Mouse (Mus musculus): ENCODE data around the gene Glis3. TPM values are rescaled to one million over a fixed set of nuclear protein-coding genes. Genes with fewer than 3 reads are reported as not detected.

The Glis3 gene
- polyA plus RNA-seq, 1 experiment, result 6.5 TPM

DNA sequence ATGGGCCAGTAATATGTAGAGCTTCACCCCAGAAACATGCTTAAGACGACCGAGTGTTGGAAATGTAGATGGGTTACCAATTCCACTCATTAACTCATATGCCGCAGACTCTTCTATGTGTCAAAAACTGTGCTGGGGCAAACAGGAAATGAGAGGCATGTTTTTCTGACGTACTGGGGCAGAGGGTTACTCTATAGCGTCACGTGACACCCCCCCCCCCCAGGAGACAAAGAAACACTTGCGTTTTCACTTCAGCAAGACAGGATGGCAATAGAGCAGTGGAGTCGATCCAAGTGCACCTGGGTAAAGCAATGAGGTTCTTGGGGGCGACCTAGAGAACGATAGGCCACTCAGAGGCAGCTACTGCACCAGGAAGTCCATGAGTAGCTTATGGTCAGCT is 67.6 kb downstream of the Glis3 start:
- 76% methylated on average over 10 of the region's 10 CpGs for WGBS
- H3K4me3 ChIP-seq (replicated peaks; ENCODE audit: extremely low read depth, low read depth, low read length), result no peak overlapping the region
- no peak for DNase-seq
- TF ChIP-seq CTCF (IDR thresholded peaks at IDR 0.05; ENCODE audit: insufficient read depth, low read length), result no peak
- H3K4me1 ChIP-seq (ENCODE audit: control insufficient read depth, insufficient read depth, low read length), result no peaks in the 10 kb centered on the region

DNA sequence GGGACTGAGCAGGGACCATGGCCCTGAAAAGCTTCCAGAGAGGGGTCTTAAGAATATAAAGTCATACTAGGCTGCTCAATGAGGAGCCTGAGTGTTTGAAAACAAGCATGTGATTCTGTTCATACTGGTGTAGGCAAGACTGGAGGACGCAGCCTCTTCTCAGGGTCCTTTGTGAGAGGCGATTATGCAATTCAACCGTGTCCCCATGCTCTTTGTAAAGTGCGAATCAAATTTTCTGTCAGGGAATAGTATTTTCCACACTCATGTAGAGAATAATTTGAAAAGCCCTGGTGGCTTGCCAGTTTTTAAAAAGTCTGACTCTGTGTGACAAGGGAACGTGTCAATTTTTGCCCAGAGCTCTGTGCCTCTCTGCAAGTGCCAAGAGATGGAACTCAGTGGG is 71.1 kb downstream of the Glis3 start:
- TF ChIP-seq POLR2A (IDR thresholded peaks at IDR 0.05; ENCODE audit: borderline replicate concordance, extremely low read depth, low read depth, low read length) (no peak), CTCF (IDR thresholded peaks at IDR 0.05; ENCODE audit: insufficient read depth, low read length) (no peak)

DNA sequence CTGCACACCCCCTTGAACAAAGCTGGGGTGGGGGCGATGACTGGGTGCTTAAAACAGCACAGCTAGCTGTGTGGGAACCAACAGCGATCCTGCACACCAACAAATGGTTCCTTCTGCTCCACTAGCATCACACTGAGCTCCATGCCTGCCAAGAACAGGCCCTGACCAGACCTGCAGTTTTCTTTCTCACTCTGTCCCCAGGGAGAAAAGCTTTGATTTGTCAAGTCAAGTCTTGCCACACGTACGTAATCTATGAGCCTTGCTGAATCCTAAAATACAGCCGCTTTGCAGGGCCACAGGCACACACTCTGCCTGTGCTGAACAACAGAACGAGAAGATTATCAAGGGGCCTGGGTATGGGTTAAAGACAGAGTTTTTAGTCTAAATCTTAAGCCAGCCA is 71.6 kb downstream of the Glis3 start:
- Histone ChIP-seq H3K4me3 (replicated peaks; ENCODE audit: extremely low read depth, low read depth, low read length) (no peak overlapping the region), H3K4me1 (ENCODE audit: control insufficient read depth, insufficient read depth, low read length) (no peaks in the 10 kb centered on the region)
- DNase-seq, result no peak
- 81% methylated on average over 6 of the region's 6 CpGs for WGBS
- TF ChIP-seq POLR2A (IDR thresholded peaks at IDR 0.05; ENCODE audit: borderline replicate concordance, extremely low read depth, low read depth, low read length) (no peak), CTCF (IDR thresholded peaks at IDR 0.05; ENCODE audit: insufficient read depth, low read length) (no peak)

More for the DNA sequence above, 71.1 kb downstream of the Glis3 start:
- no peak for DNase-seq
- 65% methylated on average over 5 of the region's 5 CpGs for WGBS
- Histone ChIP-seq H3K4me3 (replicated peaks; ENCODE audit: extremely low read depth, low read depth, low read length) (no peak overlapping the region), H3K4me1 (ENCODE audit: control insufficient read depth, insufficient read depth, low read length) (no peaks in the 10 kb centered on the region)

GRCm38 (mm10) chr19:28600866-28601265 is 79.0 kb downstream of the Glis3 start:
- DNase-seq, result no peak
- WGBS, result 88% methylated on average over 4 of the region's 4 CpGs
- Histone ChIP-seq H3K4me3 (replicated peaks; ENCODE audit: extremely low read depth, low read depth, low read length) (no peak overlapping the region), H3K4me1 (ENCODE audit: control insufficient read depth, insufficient read depth, low read length) (peaks cover 2% of the 10 kb centered on the region; the same call in 1 of the 2 replicates)
- TF ChIP-seq CTCF (IDR thresholded peaks at IDR 0.05; ENCODE audit: insufficient read depth, low read length) (no peak), POLR2A (IDR thresholded peaks at IDR 0.05; ENCODE audit: borderline replicate concordance, extremely low read depth, low read depth, low read length) (no peak)

GRCm38 (mm10) chr19:28594215-28594614 is 85.7 kb downstream of the Glis3 start:
- DNase-seq, result no peak
- 17% methylated on average over 4 of the region's 4 CpGs for WGBS
- H3K4me1 ChIP-seq (ENCODE audit: control insufficient read depth, insufficient read depth, low read length), result peaks cover 11% of the 10 kb centered on the region
- H3K4me3 ChIP-seq (replicated peaks; ENCODE audit: extremely low read depth, low read depth, low read length), result no peak overlapping the region
- no peak for TF ChIP-seq POLR2A (IDR thresholded peaks at IDR 0.05; ENCODE audit: borderline replicate concordance, extremely low read depth, low read depth, low read length)
- no peak for TF ChIP-seq CTCF (IDR thresholded peaks at IDR 0.05; ENCODE audit: insufficient read depth, low read length)

- 52% methylated on average over 13 of the region's 13 CpGs for WGBS
- H3K4me1 ChIP-seq (ENCODE audit: control insufficient read depth, insufficient read depth, low read length), result peaks cover 10% of the 10 kb centered on the region
- no peak overlapping the region for H3K4me3 ChIP-seq (replicated peaks; ENCODE audit: extremely low read depth, low read depth, low read length)
- TF ChIP-seq CTCF (IDR thresholded peaks at IDR 0.05; ENCODE audit: insufficient read depth, low read length) (no peak), POLR2A (IDR thresholded peaks at IDR 0.05; ENCODE audit: borderline replicate concordance, extremely low read depth, low read depth, low read length) (no peak)
- no peak for DNase-seq
These were observed 86.9 kb downstream of the Glis3 start for GRCm38 (mm10) chr19:28592981-28593380.

DNA sequence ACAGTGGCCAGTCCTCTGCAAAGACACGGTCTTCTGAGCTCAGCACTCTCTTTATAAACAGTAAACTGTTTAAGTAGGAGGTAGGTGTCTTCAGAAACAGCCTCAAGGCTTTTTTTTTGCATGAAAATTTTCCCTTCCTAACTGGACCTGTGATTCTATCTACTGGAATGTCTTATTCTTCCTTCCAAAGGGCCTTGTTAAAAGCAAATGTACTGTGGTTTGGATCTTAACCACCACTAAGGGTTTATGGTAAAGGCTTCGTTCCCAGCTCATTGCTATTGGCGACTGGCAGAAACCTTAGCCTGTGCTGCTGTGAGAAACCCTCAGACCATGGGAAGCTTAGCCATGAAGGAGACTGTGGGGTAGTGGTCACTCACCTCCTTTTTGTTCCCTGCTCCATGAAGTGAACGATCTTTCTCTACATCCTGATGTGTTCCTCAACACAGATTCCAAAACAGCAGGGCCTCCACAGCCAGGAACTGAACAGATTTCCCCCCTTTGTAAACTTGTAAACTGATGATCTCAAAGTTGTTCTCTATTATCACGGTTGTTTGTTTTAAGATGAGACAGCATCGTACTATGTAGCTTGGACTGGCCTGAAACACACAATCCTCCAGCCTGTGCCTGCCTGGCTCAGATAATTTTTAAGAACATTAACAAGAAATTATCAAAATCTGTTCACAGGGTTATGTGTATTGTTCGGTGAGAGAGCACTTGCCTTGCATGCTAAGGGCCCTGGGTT is 88.0 kb downstream of the Glis3 start:
- DNase-seq, result no peak
- TF ChIP-seq POLR2A (IDR thresholded peaks at IDR 0.05; ENCODE audit: borderline replicate concordance, extremely low read depth, low read depth, low read length) (no peak), CTCF (IDR thresholded peaks at IDR 0.05; ENCODE audit: insufficient read depth, low read length) (no peak)
- 63% methylated on average over 7 of the region's 7 CpGs for WGBS
- peaks cover 10% of the 10 kb centered on the region for H3K4me1 ChIP-seq (ENCODE audit: control insufficient read depth, insufficient read depth, low read length)
- H3K4me3 ChIP-seq (replicated peaks; ENCODE audit: extremely low read depth, low read depth, low read length), result peak overlapping the region; percentile 28

- TF ChIP-seq CTCF (IDR thresholded peaks at IDR 0.05; ENCODE audit: insufficient read depth, low read length) (no peak), POLR2A (IDR thresholded peaks at IDR 0.05; ENCODE audit: borderline replicate concordance, extremely low read depth, low read depth, low read length) (no peak)
- Histone ChIP-seq H3K4me3 (replicated peaks; ENCODE audit: extremely low read depth, low read depth, low read length) (no peak overlapping the region), H3K4me1 (ENCODE audit: control insufficient read depth, insufficient read depth, low read length) (peaks cover 3% of the 10 kb centered on the region; the same call in 1 of the 2 replicates)
- no peak for DNase-seq
- WGBS, result 72% methylated on average over 8 of the region's 8 CpGs
These were observed 99.4 kb downstream of the Glis3 start for GRCm38 (mm10) chr19:28580499-28580898.

DNA sequence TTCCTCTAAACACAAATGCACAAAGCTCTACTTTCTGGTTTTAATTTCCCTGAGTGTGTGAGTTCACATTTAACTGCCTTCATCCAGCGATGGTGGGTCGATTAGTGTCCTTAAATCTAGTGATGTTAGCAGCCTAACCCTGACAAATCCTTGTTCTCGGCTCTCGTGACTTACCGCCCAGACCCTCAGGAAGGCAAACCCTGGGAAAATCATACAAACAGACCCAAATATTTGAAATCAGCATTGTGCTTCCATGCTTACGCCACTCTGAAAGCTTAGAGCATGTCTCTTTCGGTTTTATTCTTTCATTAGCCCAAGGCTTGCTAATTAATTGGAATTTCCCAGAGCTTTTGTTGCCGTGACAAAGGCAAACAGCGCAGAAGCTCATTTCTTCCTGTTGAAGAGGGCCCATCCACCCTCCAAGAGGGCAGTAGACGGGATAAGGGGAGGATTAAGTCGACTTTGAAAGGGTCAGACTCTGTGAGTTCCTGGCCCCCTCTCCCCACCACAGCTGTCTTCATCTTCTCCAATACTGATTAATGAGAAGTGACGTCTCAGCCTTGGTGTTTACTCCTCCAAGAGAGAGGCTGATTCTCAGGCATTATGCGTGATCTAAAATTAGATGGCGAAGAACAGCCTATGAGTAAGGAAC is 100.0 kb downstream of the Glis3 start:
- H3K4me1 ChIP-seq (ENCODE audit: control insufficient read depth, insufficient read depth, low read length), result peaks cover 3% of the 10 kb centered on the region; the same call in 1 of the 2 replicates
- no peak for DNase-seq
- TF ChIP-seq CTCF (IDR thresholded peaks at IDR 0.05; ENCODE audit: insufficient read depth, low read length), result no peak
- no peak for TF ChIP-seq POLR2A (IDR thresholded peaks at IDR 0.05; ENCODE audit: borderline replicate concordance, extremely low read depth, low read depth, low read length)
- WGBS, result 63% methylated on average over 14 of the region's 14 CpGs
- H3K4me3 ChIP-seq (replicated peaks; ENCODE audit: extremely low read depth, low read depth, low read length), result no peak overlapping the region

GRCm38 (mm10) chr19:28577023-28577422 is 102.9 kb downstream of the Glis3 start:
- Histone ChIP-seq H3K4me1 (ENCODE audit: control insufficient read depth, insufficient read depth, low read length) (peaks cover 3% of the 10 kb centered on the region; the same call in 1 of the 2 replicates), H3K4me3 (replicated peaks; ENCODE audit: extremely low read depth, low read depth, low read length) (no peak overlapping the region)
- TF ChIP-seq POLR2A (IDR thresholded peaks at IDR 0.05; ENCODE audit: borderline replicate concordance, extremely low read depth, low read depth, low read length) (no peak), CTCF (IDR thresholded peaks at IDR 0.05; ENCODE audit: insufficient read depth, low read length) (no peak)
- no peak for DNase-seq
- 75% methylated on average over 12 of the region's 12 CpGs for WGBS

All from lung, adult 2 months (tissue).